Mouse (Mus musculus): ENCODE measurements around the gene Kcnv2.

The Kcnv2 gene

DNA sequence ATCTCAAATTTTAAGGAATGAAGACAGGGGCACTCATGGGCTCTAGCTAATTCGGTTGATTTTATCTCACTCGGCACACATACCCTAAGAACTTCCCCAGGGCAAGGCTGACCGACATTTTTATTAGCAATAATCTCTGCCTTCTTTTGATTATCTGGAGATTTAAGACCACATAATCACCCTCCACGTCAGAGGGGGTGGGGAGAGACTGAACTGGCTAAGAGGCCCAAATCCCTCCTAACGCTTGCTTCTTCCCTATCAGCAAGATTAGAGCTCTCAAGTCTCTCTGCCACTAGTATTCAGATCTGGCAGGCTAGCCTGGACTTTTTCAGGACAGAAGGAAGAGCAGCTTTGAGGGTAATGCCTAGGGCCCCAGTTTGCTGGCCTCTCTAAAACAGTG is at the start of gene Kcnv2:
Gene Kcnv2 (plus strand): TSS at position 308 of the 400 bp plus-strand sequence.
- in situ Hi-C loops (cut with MboI; ENCODE audit: low sequenced_read_pairs): no loop called here

DNA sequence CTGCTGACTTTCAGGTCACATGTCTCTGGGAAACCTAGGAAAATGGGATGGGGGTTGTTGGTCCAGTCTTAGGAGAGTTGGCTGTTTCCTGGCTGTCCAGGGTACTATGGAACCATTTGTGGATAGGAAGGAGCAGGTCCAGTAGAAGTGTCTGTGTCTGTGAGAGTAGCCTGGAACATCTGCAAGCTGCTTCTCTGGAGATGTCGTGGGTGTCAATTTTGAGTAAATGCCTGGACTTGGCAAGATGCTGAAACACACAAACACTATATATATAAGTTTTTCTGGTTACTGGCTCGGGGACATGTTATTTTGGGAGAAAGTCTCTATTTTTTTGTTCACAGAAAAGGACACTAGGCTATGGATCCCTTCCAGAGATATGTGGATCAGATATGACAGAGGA is 49.0 kb upstream of the Kcnv2 start:
- in situ Hi-C loops (cut with MboI; ENCODE audit: low sequenced_read_pairs): no loop called here

GRCm38 (mm10) chr19:27274382-27274781 is 48.0 kb upstream of the Kcnv2 start:
- in situ Hi-C loops (cut with MboI; ENCODE audit: low sequenced_read_pairs): no loop called here

GRCm38 (mm10) chr19:27279174-27279573 is 43.2 kb upstream of the Kcnv2 start:
- in situ Hi-C loops (cut with MboI; ENCODE audit: low sequenced_read_pairs): no loop called here

- in situ Hi-C loops (cut with MboI; ENCODE audit: low sequenced_read_pairs): no loop called here
Observed at GRCm38 (mm10) chr19:27310039-27310438, 12.3 kb upstream of the Kcnv2 start.

GRCm38 (mm10) chr19:27311311-27311710 is 11.1 kb upstream of the Kcnv2 start:
- in situ Hi-C loops (cut with MboI; ENCODE audit: low sequenced_read_pairs): no loop called here

- in situ Hi-C loops (cut with MboI; ENCODE audit: low sequenced_read_pairs): no loop called here
Observed at GRCm38 (mm10) chr19:27312266-27313079, 9.9 kb upstream of the Kcnv2 start.

- in situ Hi-C loops (cut with MboI; ENCODE audit: low sequenced_read_pairs): no loop called here
Observed at GRCm38 (mm10) chr19:27313080-27313413, 9.3 kb upstream of the Kcnv2 start.

DNA sequence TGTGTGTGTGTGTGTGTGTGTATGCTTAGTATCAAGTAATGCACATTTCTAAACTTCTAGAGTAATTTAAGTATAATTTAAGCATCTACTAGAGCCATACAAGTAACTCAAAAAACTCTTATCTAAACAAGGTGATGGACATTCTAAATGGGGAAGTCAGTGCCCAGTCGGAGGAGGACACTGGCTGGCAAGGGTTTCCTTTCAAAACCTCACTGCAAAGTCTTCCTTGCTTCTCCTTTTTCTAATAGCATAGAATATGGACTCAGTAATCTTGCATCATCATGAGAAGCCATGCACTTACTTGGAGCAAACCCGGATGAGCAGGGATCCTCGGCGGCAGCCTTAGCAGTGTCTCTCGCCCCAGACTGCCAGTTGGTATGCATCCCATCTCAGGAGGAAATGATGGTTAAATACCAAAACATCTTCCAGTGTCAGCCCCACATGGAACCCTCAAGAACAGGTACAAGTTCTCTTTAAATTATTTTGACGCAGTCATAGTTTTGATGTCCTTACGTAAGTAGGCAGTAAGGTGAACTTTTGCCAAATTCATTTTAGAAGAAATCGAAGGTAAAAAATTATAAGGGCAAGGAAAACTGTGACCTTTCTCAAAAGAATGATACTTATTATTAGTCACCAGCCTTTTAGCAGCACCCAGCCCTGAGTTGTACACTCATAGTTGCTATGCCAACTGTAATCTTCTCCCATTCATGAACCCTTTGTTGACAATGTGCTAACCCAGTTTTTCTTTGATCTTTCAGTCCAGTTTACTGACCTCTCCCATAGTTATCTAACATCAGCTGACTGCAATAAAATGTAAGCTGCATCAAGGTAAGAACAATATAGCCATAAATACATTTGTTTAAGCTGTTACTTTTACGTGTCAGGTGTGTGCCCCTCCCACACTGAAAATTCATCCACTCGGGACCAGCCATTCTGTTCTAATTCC is 5.8 kb upstream of the Kcnv2 start:
- in situ Hi-C loops (cut with MboI; ENCODE audit: low sequenced_read_pairs): no loop called here

DNA sequence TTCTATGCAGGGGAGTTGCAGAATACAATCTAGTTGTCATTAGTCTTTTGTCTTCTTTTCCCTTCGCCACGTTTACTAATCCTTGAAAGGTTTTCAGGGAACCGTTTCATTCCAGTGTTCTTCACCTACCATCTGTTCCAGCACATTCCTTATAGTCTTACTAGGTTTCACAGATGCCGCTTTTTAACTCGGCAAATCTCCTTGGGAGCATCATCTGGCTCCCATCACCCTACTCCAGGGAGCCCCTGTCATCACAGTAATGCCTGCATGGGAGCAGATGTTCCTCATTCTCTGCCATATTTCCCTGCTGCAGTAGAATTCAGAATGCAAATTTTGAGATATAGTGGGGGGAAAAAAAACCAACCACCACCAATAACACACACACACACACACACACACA is 5.1 kb upstream of the Kcnv2 start:
- in situ Hi-C loops (cut with MboI; ENCODE audit: low sequenced_read_pairs): no loop called here

DNA sequence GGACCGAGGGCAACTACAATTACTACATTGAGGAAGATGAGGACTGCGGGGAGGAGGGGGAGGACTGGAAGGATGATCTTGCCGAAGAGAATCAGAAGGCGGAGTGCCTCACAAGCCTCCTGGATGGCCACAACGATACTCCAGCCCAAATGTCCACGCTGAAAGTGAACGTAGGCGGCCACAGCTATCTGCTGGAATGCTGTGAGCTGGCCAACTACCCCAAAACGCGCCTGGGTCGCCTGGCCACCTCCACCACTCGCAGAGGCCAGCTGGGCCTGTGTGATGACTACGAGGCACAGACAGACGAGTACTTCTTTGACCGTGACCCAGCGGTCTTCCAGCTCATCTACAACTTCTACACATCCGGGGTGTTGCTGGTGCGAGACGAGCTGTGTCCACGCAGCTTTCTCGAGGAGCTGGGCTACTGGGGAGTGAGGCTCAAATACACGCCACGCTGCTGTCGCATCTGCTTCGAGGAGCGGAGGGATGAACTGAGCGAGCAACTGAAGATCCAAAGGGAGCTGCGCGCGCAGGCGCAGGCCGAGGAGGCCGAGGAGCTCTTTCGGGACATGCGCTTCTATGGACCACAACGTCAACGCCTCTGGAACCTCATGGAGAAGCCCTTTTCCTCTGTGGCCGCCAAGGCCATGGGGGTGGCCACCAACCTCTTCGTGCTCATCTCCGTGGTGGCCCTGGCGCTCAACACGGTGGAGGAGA is 681 bp downstream of the Kcnv2 start:
- in situ Hi-C loops (cut with MboI; ENCODE audit: low sequenced_read_pairs): no loop called here

DNA sequence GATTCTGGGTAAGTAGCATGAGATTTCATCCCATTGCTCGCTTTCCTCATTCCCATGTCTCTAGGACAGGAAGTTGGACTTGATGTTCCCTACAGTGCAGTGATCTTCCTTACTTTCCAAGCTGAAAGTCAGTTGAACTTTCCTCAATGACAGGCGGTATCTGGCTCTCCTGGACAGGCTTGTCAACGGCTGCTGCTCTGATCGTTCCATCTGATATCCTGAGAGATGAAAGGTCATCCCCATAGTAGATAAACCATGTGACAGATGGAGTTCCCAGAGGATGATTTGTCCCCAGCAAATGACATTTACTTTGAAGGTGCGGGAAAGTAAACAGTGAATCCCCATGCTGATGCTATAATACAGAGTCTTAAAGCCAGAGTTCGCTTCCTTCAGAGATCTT is 3.2 kb downstream of the Kcnv2 start:
- in situ Hi-C loops (cut with MboI; ENCODE audit: low sequenced_read_pairs): no loop called here

- in situ Hi-C loops (cut with MboI; ENCODE audit: low sequenced_read_pairs): no loop called here
Observed at GRCm38 (mm10) chr19:27327569-27327968, 5.2 kb downstream of the Kcnv2 start.

- in situ Hi-C loops (cut with MboI; ENCODE audit: low sequenced_read_pairs): no loop called here
Observed at GRCm38 (mm10) chr19:27328166-27328565, 5.8 kb downstream of the Kcnv2 start.

- in situ Hi-C loops (cut with MboI; ENCODE audit: low sequenced_read_pairs): no loop called here
Observed at GRCm38 (mm10) chr19:27328644-27329043, 6.3 kb downstream of the Kcnv2 start.

DNA sequence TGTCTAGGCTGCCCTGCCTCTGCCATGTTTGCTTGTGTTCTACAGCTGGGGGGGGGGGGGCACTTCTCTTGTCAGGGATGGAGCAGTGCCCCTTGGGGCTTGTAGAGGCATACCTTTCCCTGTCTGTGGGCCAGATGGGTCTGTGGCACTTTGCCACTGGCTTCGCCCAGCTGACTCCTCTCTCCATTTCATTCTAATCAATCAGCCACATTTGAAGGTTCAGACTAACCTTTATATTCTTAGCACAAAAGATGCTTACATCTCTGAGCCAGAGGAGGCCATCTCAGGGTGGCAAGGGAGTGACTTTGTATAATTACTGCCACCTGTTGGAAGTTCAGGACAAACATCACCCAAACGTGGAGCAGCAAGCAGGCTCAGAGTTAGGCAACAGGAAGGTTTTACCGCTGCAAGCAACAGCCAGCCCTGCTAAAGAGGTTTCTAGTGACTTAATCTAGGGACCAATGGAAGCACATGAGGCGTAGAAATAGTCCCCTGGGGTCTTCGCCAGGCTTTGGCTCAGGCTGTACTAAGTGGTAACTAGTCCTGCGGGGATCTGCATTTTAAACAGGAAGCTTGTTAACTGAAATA is 9.9 kb downstream of the Kcnv2 start:
- in situ Hi-C loops (cut with MboI; ENCODE audit: low sequenced_read_pairs): no loop called here

- in situ Hi-C loops (cut with MboI; ENCODE audit: low sequenced_read_pairs): no loop called here
Observed at GRCm38 (mm10) chr19:27336126-27336917, 13.9 kb downstream of the Kcnv2 start.

- in situ Hi-C loops (cut with MboI; ENCODE audit: low sequenced_read_pairs): no loop called here
Observed at GRCm38 (mm10) chr19:27346501-27346900, 24.1 kb downstream of the Kcnv2 start.

GRCm38 (mm10) chr19:27351700-27352099 is 29.3 kb downstream of the Kcnv2 start:
- in situ Hi-C loops (cut with MboI; ENCODE audit: low sequenced_read_pairs): no loop called here

DNA sequence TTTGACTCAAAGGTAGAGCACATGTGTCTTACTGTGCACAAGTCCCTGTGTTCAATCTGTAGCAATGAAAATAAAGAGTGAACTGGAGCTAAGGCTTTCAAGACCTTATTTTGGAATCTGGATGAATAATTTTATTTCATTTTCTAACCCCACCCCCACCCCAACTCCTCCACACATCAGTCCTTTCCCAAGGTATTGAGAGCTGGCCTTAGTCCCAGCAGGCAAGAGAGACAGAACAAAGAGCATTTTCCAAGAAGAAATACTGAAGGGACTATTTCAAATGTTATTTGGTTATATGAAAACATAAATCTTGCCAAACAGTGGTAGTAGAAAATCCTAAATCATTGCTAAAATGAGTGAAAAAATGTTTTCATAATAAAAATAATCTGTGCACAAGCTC is 38.0 kb downstream of the Kcnv2 start:
- in situ Hi-C loops (cut with MboI; ENCODE audit: low sequenced_read_pairs): no loop called here
